Mouse (Mus musculus) kidney, postnatal 25 days (tissue): ENCODE results near the gene Hs3st2.
A peak's percentile ranks its signal among the peaks of the same experiment; 100 is the strongest.
"Not testable (repeated sequence)": the region's sequence is repeated elsewhere in the genome, so short reads cannot be mapped to it uniquely, and the experiment has no call there.

Experiments used
- DNase-seq, 2 experiments: peaks; one replicate each; pipeline ENCODE4 v3.0.0; 2021; ENCODE audit warnings: mixed read lengths in 2 of 2

The Hs3st2 gene

GRCm38 (mm10) chr7:121391225-121391983, at the start of gene Hs3st2:
Gene Hs3st2 (plus strand): TSS chr7:121391859.
- peak in 1 of 2 experiments; percentile 42 for DNase-seq

GRCm38 (mm10) chr7:121348284-121348963, 43.2 kb upstream of the Hs3st2 start:
- DNase-seq, result no peak

GRCm38 (mm10) chr7:121351688-121352087, 40.0 kb upstream of the Hs3st2 start:
- DNase-seq, result no peak

- not testable (repeated sequence) for DNase-seq
Measured at GRCm38 (mm10) chr7:121361448-121361847, 30.2 kb upstream of the Hs3st2 start.

- no peak for DNase-seq
Measured at GRCm38 (mm10) chr7:121365584-121365983, 26.1 kb upstream of the Hs3st2 start.

GRCm38 (mm10) chr7:121367185-121367584, 24.5 kb upstream of the Hs3st2 start:
- DNase-seq, result no peak

GRCm38 (mm10) chr7:121371990-121372389, 19.7 kb upstream of the Hs3st2 start:
- no peak for DNase-seq

GRCm38 (mm10) chr7:121375456-121375855, 16.2 kb upstream of the Hs3st2 start:
- no peak for DNase-seq

DNA sequence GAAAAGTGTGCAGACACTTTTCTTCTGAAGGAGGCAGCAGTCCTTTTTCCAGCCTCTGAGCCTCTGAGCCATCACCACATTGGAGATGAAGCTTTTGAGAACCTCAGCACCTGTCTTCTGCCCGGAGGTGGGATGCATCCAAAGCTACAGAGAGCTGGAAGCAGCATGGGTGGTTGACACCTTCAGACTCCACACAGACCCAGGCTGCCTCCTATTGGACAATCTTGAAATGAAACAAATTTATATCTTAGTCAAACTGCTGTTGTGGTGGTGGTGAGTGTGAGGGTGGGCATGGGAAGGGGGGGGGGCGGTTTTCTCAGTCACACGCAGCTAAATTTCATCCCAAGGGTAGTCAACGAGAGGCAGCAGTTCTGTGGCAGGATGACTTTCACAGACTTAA, 12.7 kb upstream of the Hs3st2 start:
- DNase-seq, result no peak

GRCm38 (mm10) chr7:121391984-121392739, 503 bp downstream of the Hs3st2 start:
- DNase-seq, result no peak

DNA sequence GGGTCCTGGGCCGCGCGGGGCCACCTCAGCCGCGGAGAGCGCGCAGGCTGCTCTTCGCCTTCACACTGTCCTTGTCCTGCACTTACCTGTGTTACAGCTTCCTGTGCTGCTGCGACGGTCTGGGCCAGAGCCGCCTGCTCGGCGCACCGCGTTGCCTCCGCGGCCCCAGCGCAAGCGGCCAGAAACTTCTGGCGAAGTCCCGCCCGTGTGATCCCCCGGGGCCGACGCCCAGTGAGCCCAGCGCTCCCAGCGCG, 1.0 kb downstream of the Hs3st2 start:
- no peak for DNase-seq

GRCm38 (mm10) chr7:121393884-121394283, 2.2 kb downstream of the Hs3st2 start:
- DNase-seq, result no peak

GRCm38 (mm10) chr7:121394875-121395274, 3.2 kb downstream of the Hs3st2 start:
- DNase-seq, result no peak

DNA sequence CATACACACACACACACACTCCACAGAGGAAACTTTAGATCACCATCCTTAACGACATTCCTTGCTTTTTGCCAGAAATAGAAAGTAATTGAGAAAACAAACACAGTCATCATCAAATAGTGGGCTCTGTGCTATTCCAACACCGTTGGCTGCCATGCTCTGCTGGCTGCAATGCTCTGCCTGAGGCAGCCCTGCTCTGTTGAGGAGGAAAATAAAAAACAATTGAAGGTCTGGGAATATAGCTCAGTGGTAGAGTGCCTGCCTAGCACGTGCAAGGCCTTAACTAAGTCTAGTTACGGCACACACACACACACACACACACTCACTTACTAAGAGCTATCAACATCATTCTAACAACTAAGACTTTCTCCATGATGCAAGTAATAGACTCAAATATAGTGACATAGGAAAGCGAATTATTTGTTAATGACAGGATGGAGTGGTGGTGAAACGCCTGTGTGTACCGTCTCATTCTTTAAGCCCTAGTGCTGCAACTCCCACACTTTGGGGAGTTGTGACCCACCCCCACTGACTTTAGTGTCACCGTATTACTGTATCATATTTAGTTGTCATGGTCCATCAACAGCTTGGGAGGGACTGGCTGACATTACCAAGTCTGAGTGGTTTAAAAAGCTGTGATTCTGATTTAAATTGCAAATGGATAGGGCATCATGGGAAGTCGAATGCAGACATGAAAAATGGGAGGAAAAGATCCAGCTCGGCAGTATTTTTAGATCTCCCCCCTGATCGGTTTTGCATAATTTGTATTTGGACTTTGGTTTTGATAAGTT, 19.3 kb downstream of the Hs3st2 start:
- DNase-seq, result no peak

GRCm38 (mm10) chr7:121411507-121411898, 19.8 kb downstream of the Hs3st2 start:
- no peak for DNase-seq

DNA sequence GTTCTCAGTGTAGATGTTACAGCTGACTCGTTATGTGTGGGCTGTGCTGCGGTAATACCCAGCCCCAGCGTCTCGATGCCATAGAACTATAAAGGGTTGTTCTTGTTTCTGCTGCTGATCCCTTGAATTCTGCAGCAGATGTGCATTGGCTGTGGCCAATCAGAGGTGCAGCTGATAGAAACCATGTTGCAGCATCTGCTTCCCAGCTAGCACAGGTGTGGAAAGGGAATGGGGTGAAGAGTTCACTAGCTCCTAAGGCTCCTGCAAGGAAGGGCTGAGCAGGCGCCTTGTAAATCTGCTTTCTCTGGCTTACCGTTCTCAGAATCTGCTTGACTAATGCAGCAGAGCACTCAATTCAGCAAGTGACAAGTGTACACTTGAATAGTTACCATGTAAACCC, 45.2 kb downstream of the Hs3st2 start:
- no peak for DNase-seq

- no peak for DNase-seq
Measured at GRCm38 (mm10) chr7:121441186-121441585, 49.5 kb downstream of the Hs3st2 start.

DNA sequence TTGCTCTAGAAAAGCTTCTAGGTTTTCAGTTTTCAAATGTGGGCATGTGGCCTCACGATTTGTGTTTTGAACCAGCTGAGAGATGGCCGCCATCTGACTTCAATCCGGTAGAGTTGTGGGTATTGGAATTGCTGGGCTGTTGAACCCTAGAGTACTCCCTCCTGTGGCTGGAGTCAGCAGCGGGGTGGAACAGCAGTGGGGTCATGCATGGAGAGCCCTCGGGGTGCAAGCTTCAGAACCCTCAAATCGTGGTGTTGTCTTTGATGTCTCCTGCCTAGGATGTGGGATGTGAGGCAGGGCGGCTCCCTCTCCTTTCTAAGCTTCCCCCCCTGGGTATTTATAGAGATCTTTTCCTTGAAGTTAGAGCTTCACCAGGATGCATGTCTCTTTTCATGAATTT, 52.7 kb downstream of the Hs3st2 start:
- DNase-seq, result no peak

GRCm38 (mm10) chr7:121446281-121446680, 54.6 kb downstream of the Hs3st2 start:
- DNase-seq, result no peak

DNA sequence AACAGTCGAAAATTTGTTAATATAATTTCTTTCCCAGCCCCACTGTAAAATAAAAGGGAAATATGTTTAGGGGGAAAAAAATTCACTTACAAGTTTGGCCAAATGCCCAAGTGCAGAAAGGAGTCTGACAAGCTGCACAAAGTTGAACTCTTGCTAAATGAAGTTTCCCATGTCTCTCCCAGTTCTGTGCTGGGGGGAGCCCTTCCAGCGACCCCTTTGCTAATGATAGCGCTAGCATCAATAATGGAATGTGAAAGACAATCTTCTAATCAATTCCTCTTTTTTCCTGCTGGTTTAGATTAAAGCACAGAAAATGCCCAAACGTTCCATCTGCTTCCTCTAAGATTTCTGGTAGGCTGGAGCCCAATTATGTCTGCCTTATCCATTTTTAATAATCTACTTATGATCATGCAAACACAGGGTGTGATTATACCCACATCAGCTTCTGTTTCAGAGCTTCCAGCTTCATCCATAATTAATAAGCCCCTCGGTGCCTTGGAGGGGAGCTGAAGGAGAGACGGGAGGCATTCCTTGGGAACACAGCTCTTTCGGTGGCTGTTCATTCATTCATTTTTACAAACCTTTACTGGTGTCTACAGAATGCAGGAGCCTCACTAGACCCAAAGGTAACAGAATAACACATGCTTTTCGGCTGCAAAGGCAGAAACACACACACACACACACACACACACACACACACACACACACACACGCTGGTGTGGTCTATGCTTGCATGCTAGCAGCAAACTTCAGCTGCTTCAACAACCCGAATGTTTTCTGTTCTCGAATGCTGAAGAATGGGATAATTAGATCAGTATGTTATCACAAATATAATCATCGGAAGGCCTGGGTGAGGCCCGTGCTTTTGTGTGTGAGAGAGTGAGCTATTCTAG, 59.5 kb downstream of the Hs3st2 start:
- no peak for DNase-seq

GRCm38 (mm10) chr7:121456716-121457115, 65.1 kb downstream of the Hs3st2 start:
- no peak for DNase-seq

DNA sequence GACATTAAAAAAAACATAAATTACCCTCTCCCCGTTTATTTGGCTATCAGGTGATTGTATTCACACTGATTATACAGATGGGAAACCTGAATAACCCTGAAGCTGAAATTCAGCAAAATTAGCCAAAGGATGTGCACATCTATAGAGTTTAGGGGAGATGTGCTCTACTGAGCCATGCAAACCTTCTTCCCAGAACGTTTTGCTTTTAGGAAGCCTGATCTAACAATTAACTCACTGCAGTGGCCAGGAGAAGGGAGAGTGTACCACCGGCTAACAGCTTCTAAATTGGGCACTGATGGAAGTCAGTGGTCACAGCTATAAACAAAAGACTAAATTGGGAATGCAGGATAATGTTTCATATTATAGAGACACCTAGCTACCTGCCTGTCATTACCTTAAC, 66.4 kb downstream of the Hs3st2 start:
- DNase-seq, result no peak
